Mouse (Mus musculus) forelimb bud, embryonic 11.5 days (tissue): Measurements from ENCODE around the gene Odam.

Source experiments
- DNase-seq: peaks from one replicate; pipeline ENCODE4 v3.0.0-alpha.2; 2012; ENCODE audit warnings: low read depth, low spot score

Odam gene

GRCm38 (mm10) chr5:87884729-87885128 lies at the start of gene Odam:
Odam (plus strand) TSS chr5:87885029.
- no peak for DNase-seq

GRCm38 (mm10) chr5:87855136-87855716 lies 29.6 kb upstream of the Odam start:
- DNase-seq, result no peak

GRCm38 (mm10) chr5:87870084-87870483 lies 14.7 kb upstream of the Odam start:
- no peak for DNase-seq

- no peak for DNase-seq
These were observed 13.4 kb upstream of the Odam start for GRCm38 (mm10) chr5:87871423-87871822.

GRCm38 (mm10) chr5:87925372-87925771 lies 40.5 kb downstream of the Odam start, which contains the start of gene Csn3:
Csn3 (plus strand) TSS chr5:87925579.
- peak; percentile 26 for DNase-seq

- no peak for DNase-seq
These were observed 46.8 kb downstream of the Odam start for GRCm38 (mm10) chr5:87931603-87932002.

- DNase-seq, result no peak
These were observed 55.9 kb downstream of the Odam start for GRCm38 (mm10) chr5:87940752-87941151.

GRCm38 (mm10) chr5:87942515-87942914 lies 57.7 kb downstream of the Odam start:
- no peak for DNase-seq
